Comparison of ENCODE assay signal across 8 mouse cellular contexts in the genomic region with DNA sequence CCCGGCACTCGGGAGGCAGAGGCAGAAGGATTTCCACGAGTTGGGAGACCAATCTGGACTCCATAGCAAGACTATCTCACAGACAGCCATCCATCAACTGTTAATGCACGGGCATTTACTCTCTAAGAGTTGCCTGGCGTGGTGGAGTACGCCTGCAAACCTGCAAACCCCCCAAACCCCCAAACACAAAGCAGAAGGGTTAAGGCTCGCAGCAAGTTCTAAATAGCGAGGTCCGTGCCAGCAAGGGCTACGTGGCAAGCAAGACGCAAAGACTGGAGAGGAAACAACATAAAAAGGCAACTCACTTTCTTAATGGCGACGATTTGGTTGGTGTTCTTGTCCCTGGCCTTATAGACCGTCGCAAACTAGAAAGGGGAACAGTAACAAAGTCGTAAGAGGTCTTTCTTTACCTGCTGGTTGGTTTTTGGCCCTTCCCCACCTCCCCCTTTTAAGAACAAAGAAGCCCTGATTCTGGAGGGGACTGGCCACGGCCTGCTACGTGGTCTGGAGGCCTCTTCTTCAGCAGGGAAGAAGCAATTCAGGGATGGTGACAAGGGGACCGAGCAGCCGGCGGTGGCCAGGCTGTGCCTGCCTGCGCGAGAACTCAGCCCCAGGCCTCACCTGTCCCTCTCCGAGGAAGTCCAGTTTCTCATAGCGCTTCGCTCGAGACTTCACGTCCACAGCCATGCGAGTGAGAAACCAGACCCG. TPM values are rescaled to one million over a fixed set of nuclear protein-coding genes. Genes with fewer than 3 reads are reported as not detected.
DNase-seq lines count a peak whose midpoint lies in the region; ATAC-seq and TF ChIP-seq lines count a peak whose summit lies in the region.

No protein-coding gene starts in this region.

- peak overlapping the region; percentile 68 for H3K4me2 ChIP-seq in heart, embryonic 15.5 days
- H3K4me2 ChIP-seq in limb, embryonic 13.5 days (replicated peaks) = peak overlapping the region; percentile 77
- peak overlapping the region; percentile 94 for H3K4me2 ChIP-seq in myocyte (ENCODE audit: low read depth)

- WGBS in heart, embryonic 15.5 days = under 1% methylated on average over 30 of the region's 30 CpGs
- 1% methylated on average over 30 of the region's 30 CpGs for WGBS in limb, embryonic 13.5 days

- peaks cover 21% of the 10 kb centered on the region for H3K36me3 ChIP-seq in heart, embryonic 15.5 days
- H3K36me3 ChIP-seq in limb, embryonic 13.5 days = peaks cover 24% of the 10 kb centered on the region
- H3K36me3 ChIP-seq in myocyte (ENCODE audit: control insufficient read depth, insufficient read depth) = peaks cover 31% of the 10 kb centered on the region

- peak overlapping the region; percentile 73 for H3K4me3 ChIP-seq in heart, embryonic 15.5 days
- H3K4me3 ChIP-seq in limb, embryonic 13.5 days = peak overlapping the region; percentile 92
- peak overlapping the region; percentile 95 for H3K4me3 ChIP-seq in myocyte

- peaks cover 25% of the 10 kb centered on the region for H3K4me1 ChIP-seq in heart, embryonic 15.5 days (replicated peaks)
- peaks cover 19% of the 10 kb centered on the region for H3K4me1 ChIP-seq in limb, embryonic 13.5 days

- H3K27ac ChIP-seq in heart, embryonic 15.5 days = peak overlapping the region; percentile 94
- peak overlapping the region; percentile 96 for H3K27ac ChIP-seq in limb, embryonic 13.5 days

- peak; percentile 19 for DNase-seq in adrenal gland, postnatal 14 days
- no peak for DNase-seq in adrenal gland, adult 8-10 months
- DNase-seq in thymus, postnatal 14 days = peak; percentile 20
- no peak for DNase-seq in thymus, postnatal 10 days (ENCODE audit: low spot score in 2 of 2)
- DNase-seq in right cerebral cortex, postnatal 25 days = no peak

- H3K9ac ChIP-seq in heart, embryonic 15.5 days = peak overlapping the region; percentile 81
- peak overlapping the region; percentile 92 for H3K9ac ChIP-seq in limb, embryonic 13.5 days

- H3K27me3 ChIP-seq in heart, embryonic 15.5 days = no peaks in the 10 kb centered on the region
- no peaks in the 10 kb centered on the region for H3K27me3 ChIP-seq in limb, embryonic 13.5 days
- H3K27me3 ChIP-seq in myocyte (ENCODE audit: control insufficient read depth, insufficient read depth, insufficient read length) = no peaks in the 10 kb centered on the region

- ATAC-seq in heart, embryonic 15.5 days (replicated peaks; ENCODE audit: insufficient number of reproducible peaks, insufficient read depth, low FRiP score, low read depth) = no peak
- ATAC-seq in limb, embryonic 13.5 days (ENCODE audit: low FRiP score, low read depth) = no peak

- no peaks in the 10 kb centered on the region for H3K9me3 ChIP-seq in heart, embryonic 15.5 days (replicated peaks)
- no peaks in the 10 kb centered on the region for H3K9me3 ChIP-seq in limb, embryonic 13.5 days

- H3ac ChIP-seq in myocyte (ENCODE audit: control insufficient read depth, insufficient read length) = peak overlapping the region; percentile 32

- peaks cover 54% of the 10 kb centered on the region for H3K79me2 ChIP-seq in myocyte (ENCODE audit: control insufficient read depth, insufficient read depth)

- TF ChIP-seq POLR2A in myocyte (IDR thresholded peaks at IDR 0.05; ENCODE audit: insufficient read length, low read depth) = no peak

TF ChIP-seq in myocyte, 11 proteins besides CTCF, POLR2A, EP300 and RAD21:
- TF ChIP-seq TCF3 (IDR thresholded peaks at IDR 0.05; ENCODE audit: insufficient read length, low read depth) (no peak), MAX (IDR thresholded peaks at IDR 0.05; ENCODE audit: low read depth) (no peak), TCF12 (IDR thresholded peaks at IDR 0.05; ENCODE audit: insufficient read depth, poor library complexity, severe bottlenecking) (no peak)

RNA-seq across cellular contexts. Expression of a gene that starts 0.4 kb away (rescaled TPM):
- total RNA-seq in adrenal gland, postnatal 14 days (2021) = 40.9 and 42.0 TPM in 2 replicates
- 10 to 100 TPM; 45.1 to 57.7 (median 45.5) TPM for total RNA-seq in adrenal gland, adult 8-10 months (2022)
- 61.8 and 65.4 TPM in 2 replicates for polyA plus RNA-seq in heart, embryonic 15.5 days (2015; fragmentation: Nextera tagmentation; extraction: Ambion mirVana)
- 109 and 112 TPM in 2 replicates for polyA plus RNA-seq in limb, embryonic 13.5 days (2015; fragmentation: Nextera tagmentation; extraction: Ambion mirVana)
- 23.6 TPM for polyA plus RNA-seq in myocyte (2012; fragmentation: generic; extraction: Trizol)

RNA-seq across cellular contexts. Expression of a gene that starts 14.2 kb away (rescaled TPM):
- 265 and 269 TPM in 2 replicates for total RNA-seq in adrenal gland, postnatal 14 days (2021)
- total RNA-seq in adrenal gland, adult 8-10 months (2022) = 100 to 1,000 TPM in 1 of 4 experiments, 10 to 100 TPM in 3; 62.7 to 106 (median 84.0) TPM
- 211 and 283 TPM in 2 replicates for polyA plus RNA-seq in heart, embryonic 15.5 days (2015; fragmentation: Nextera tagmentation; extraction: Ambion mirVana)
- 100.0 and 102 TPM in 2 replicates for polyA plus RNA-seq in limb, embryonic 13.5 days (2015; fragmentation: Nextera tagmentation; extraction: Ambion mirVana)
- 126 TPM for polyA plus RNA-seq in myocyte (2012; fragmentation: generic; extraction: Trizol)

RNA-seq across cellular contexts. Expression of a gene that starts 45.4 kb away (rescaled TPM):
- 3.0 and 3.6 TPM in 2 replicates for total RNA-seq in adrenal gland, postnatal 14 days (2021)
- total RNA-seq in adrenal gland, adult 8-10 months (2022) = under 1 TPM in 3 of 4 experiments, not detected in 1; 0.38 to 0.66 (median 0.55) TPM
- 14.0 and 15.6 TPM in 2 replicates for polyA plus RNA-seq in heart, embryonic 15.5 days (2015; fragmentation: Nextera tagmentation; extraction: Ambion mirVana)
- polyA plus RNA-seq in limb, embryonic 13.5 days (2015; fragmentation: Nextera tagmentation; extraction: Ambion mirVana) = 40.2 and 40.7 TPM in 2 replicates
- 3.0 TPM for polyA plus RNA-seq in myocyte (2012; fragmentation: generic; extraction: Trizol)

RNA-seq across cellular contexts. Expression of a gene that starts 56.1 kb away (rescaled TPM):
- total RNA-seq in adrenal gland, postnatal 14 days (2021) = 18.7 and 22.8 TPM in 2 replicates
- total RNA-seq in adrenal gland, adult 8-10 months (2022) = 1 to 10 TPM in 3 of 4 experiments, under 1 TPM in 1; 0.97 to 3.7 (median 2.3) TPM
- 159 and 183 TPM in 2 replicates for polyA plus RNA-seq in heart, embryonic 15.5 days (2015; fragmentation: Nextera tagmentation; extraction: Ambion mirVana)
- polyA plus RNA-seq in limb, embryonic 13.5 days (2015; fragmentation: Nextera tagmentation; extraction: Ambion mirVana) = 241 and 246 TPM in 2 replicates
- polyA plus RNA-seq in myocyte (2012; fragmentation: generic; extraction: Trizol) = 45.4 TPM

Comparison
In these comparisons a context has a peak if more than half of its experiments do, and no peak if none do; other contexts are left out.
1. DNase-seq: peak in adrenal gland, postnatal 14 days (single experiment) and thymus, postnatal 14 days (single experiment); none in adrenal gland, adult 8-10 months (single experiment), thymus, postnatal 10 days (0 of 2) and right cerebral cortex, postnatal 25 days (single experiment).
2. Peak in every context shown above with its lines, with median percentiles within 50 percentile points of each other: H3K4me2 ChIP-seq and H3K4me3 ChIP-seq.